Mouse (Mus musculus) forebrain, embryonic 14.5 days (tissue): ENCODE measurements at regions not wholly inside any gene's neighbourhood (a gene's known extent, or its start where the extent isn't known, plus 50 kb on each side); places are given as distances from the start of the nearest gene placed in this dataset.

Experiments
- ATAC-seq: fragments of 200-750 bp; cut with Nextera tagmentation; 2 replicates; pipeline ENCODE4 v1.8.0; 2017; ENCODE audit warnings: mild to moderate bottlenecking, moderate library complexity
- DNase-seq: peaks from one replicate; pipeline ENCODE4 v3.0.0-alpha.2; 2015; ENCODE audit warnings: low spot score
- H3K27ac ChIP-seq: fragments of 300-500 bp; sonication (generic); 2 replicates; pipeline ENCODE4 v1.5.1; 2014; ENCODE audit warnings: low read depth, mild to moderate bottlenecking, control low read depth, low read length, moderate library complexity
- H3K27me3 ChIP-seq: fragments of 300-500 bp; sonication (generic); replicated peaks from 2 replicates; pipeline ENCODE4 v1.6.1; 2014; ENCODE audit warnings: low read length, control low read depth, mixed read lengths; ENCODE audit not compliant: control insufficient read depth, insufficient read depth
- H3K36me3 ChIP-seq: fragments of 300-500 bp; sonication (generic); 2 replicates; pipeline ENCODE4 v1.6.1; 2014; ENCODE audit warnings: low read length, control low read depth; ENCODE audit not compliant: control insufficient read depth, insufficient read depth
- H3K4me1 ChIP-seq: fragments of 300-500 bp; sonication (generic); 2 replicates; pipeline ENCODE4 v1.6.1; 2014; ENCODE audit warnings: antibody characterized with exemption, low read length, control low read depth; ENCODE audit not compliant: control insufficient read depth, insufficient read depth
- H3K4me2 ChIP-seq: fragments of 300-500 bp; sonication (generic); 2 replicates; pipeline ENCODE4 v1.6.1; 2014; ENCODE audit warnings: mild to moderate bottlenecking, control low read depth, low read length
- H3K4me3 ChIP-seq: fragments of 300-500 bp; sonication (generic); 2 replicates; pipeline ENCODE4 v1.5.1; 2014; ENCODE audit warnings: low read depth, low read length, control low read depth
- H3K9ac ChIP-seq: fragments of 300-500 bp; sonication (generic); 2 replicates; pipeline ENCODE4 v1.6.1; 2014; ENCODE audit warnings: mild to moderate bottlenecking, low read length, control low read depth, moderate library complexity
- H3K9me3 ChIP-seq: fragments of 300-500 bp; sonication (generic); replicated peaks from 2 replicates; pipeline ENCODE4 v1.6.1; 2016; ENCODE audit warnings: low read length, control low read depth, mixed read lengths; ENCODE audit not compliant: control insufficient read depth
- WGBS: fragments of 180-500 bp; shearing (Covaris S2); extraction: QIAGEN DNeasy Blood & Tissue Kit; methylation state at CpG from one replicate; pipeline ENCODE4 v1.1.7; 2014; 5-methylcytosine and 5-hydroxymethylcytosine counted together

DNA sequence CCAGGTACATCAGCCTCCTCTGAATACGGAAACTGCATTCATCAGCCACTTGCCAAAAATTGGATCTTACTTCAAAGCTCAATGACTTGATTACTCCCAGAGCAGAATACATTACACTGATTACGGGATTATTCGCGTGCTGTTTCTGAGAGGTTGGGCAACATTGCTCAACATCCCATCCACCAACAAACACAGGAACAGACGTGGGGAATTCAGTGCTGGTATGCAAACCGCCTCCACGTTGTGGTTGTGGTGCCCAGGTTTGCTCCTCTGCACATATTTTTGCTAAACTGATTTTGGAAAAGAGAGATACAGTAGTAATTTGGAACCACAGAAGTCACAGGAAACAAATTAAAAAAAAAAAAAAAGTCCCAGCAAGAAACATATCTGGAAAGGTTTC is 266.9 kb downstream of the Dhx15 start:
- no peaks in the 10 kb centered on the region for H3K36me3 ChIP-seq
- 72% methylated on average over 7 of the region's 7 CpGs for WGBS

DNA sequence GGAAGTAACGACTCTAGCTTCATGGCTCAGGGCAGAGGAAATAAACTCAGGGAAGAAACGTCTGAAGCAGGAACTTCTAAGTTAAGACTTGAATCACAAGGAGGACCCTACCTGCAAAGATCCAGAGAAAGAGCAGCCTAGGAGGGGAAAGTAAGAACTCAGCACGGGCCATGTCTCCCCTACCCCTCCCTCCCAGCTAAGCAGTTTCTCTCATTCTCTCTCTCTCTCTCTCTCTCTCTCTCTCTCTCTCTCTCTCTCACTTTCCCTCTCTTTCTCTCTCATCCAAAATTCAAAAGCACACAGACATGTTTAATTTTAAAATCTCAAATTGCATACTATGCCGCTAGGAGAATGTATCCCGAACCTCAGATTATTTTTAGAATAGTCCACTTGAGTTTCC is 267.3 kb downstream of the Dhx15 start:
- Histone ChIP-seq H3K4me1 (no peaks in the 10 kb centered on the region), H3K27ac (no peak overlapping the region), H3K9ac (no peak overlapping the region), H3K36me3 (no peaks in the 10 kb centered on the region), H3K27me3 (no peaks in the 10 kb centered on the region), H3K4me2 (no peak overlapping the region), H3K9me3 (no peaks in the 10 kb centered on the region), H3K4me3 (no peak overlapping the region)
- ATAC-seq (no peak), DNase-seq (no peak)
- WGBS: 62% methylated on average over 5 of the region's 5 CpGs

More for the DNA sequence above, 266.9 kb downstream of the Dhx15 start:
- Histone ChIP-seq H3K9me3 (no peaks in the 10 kb centered on the region), H3K27ac (no peak overlapping the region), H3K4me3 (no peak overlapping the region), H3K4me1 (no peaks in the 10 kb centered on the region), H3K27me3 (no peaks in the 10 kb centered on the region), H3K9ac (no peak overlapping the region), H3K4me2 (no peak overlapping the region)
- ATAC-seq (no peak), DNase-seq (peak; percentile 14)

DNA sequence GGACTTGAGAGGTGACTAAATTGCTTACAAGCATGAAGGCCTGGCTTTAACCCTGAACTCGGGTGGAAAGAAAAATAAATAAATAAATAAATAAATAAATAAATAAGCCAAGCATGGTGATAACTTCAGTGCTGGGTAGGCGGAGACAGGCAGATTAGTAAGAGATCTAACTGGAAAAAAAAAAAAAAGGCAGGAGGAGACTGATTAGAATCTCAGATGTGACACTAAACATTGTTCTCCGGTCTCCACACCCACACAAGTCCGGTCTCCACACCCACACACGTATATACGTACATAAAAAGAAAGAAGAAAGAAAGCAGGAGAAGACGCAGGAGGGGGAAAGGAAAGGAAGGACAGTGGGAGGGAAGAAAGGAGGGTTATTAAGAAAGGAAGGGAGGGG is 267.8 kb downstream of the Dhx15 start:
- Histone ChIP-seq H3K4me2 (no peak overlapping the region), H3K9ac (no peak overlapping the region), H3K4me1 (no peaks in the 10 kb centered on the region), H3K27me3 (no peaks in the 10 kb centered on the region), H3K9me3 (no peaks in the 10 kb centered on the region), H3K27ac (no peak overlapping the region), H3K36me3 (no peaks in the 10 kb centered on the region), H3K4me3 (no peak overlapping the region)
- WGBS: 77% methylated on average over 7 of the region's 7 CpGs
- no peak for DNase-seq
- ATAC-seq: no peak

DNA sequence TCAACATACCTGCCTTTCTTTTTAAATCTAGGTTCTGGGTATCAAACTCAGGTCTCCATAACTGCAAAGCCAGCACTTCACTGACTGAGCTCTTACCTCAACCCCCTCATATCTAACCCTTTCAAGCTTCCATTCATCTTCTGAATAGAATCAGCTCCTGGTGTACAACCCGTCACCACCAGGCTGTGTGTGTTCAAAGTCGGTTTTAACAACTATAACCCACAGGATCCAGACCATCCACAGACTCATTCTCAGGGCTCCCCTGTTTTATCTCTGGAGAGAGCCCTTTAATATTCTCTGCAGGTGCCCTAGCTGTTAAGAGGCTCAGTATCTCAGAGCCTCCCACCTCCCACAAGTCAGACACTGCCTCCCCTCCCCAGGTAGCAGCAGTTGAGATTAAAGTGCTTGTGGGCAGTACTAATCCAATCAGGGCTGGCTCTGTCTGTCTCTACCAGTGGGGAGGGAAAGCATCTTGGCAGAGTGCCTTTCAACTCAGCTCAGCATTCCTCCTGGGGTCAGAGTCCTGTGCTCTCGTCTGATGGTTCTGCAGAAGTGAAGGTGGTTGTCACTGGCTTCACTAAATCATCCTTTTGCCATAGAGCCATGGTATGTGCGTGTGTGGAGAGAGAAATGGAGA is 272.4 kb downstream of the Dhx15 start:
- peak; percentile 66 for ATAC-seq
- DNase-seq: peak; percentile 16

DNA sequence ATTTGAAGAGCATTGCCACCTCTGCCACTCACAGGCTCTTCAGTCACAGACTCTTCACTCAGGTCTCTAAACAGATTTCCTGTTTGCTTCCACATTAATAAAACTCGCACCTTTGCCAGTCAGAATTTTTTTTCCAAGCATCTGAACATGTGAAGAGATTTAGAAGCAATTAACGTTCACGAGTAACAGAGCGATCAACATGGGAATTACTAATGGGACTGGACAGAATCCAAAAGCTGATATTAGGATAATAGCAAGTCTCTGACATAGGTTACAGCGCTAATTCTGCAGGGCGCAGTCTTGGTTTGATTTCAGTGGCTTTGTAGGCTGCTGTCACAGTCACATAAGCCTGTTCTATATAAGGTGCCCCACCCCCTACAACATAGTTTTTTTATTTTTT is 275.6 kb downstream of the Dhx15 start:
- Histone ChIP-seq H3K9me3 (no peaks in the 10 kb centered on the region), H3K27ac (no peak overlapping the region), H3K36me3 (no peaks in the 10 kb centered on the region), H3K4me1 (no peaks in the 10 kb centered on the region), H3K4me3 (no peak overlapping the region), H3K4me2 (no peak overlapping the region), H3K27me3 (no peaks in the 10 kb centered on the region), H3K9ac (no peak overlapping the region)
- DNase-seq: peak; percentile 67
- peak; percentile 50; the same call in 1 of the 2 replicates for ATAC-seq
- 53% methylated on average over 6 of the region's 6 CpGs for WGBS

More for the DNA sequence above, 272.4 kb downstream of the Dhx15 start:
- no peak overlapping the region for H3K4me2 ChIP-seq
- H3K27me3 ChIP-seq: no peaks in the 10 kb centered on the region
- no peak overlapping the region for H3K9ac ChIP-seq
- no peaks in the 10 kb centered on the region for H3K36me3 ChIP-seq
- H3K4me3 ChIP-seq: no peak overlapping the region
- H3K9me3 ChIP-seq: no peaks in the 10 kb centered on the region
- 11% methylated on average over 4 of the region's 4 CpGs for WGBS
- no peak overlapping the region for H3K27ac ChIP-seq
- H3K4me1 ChIP-seq: no peaks in the 10 kb centered on the region

DNA sequence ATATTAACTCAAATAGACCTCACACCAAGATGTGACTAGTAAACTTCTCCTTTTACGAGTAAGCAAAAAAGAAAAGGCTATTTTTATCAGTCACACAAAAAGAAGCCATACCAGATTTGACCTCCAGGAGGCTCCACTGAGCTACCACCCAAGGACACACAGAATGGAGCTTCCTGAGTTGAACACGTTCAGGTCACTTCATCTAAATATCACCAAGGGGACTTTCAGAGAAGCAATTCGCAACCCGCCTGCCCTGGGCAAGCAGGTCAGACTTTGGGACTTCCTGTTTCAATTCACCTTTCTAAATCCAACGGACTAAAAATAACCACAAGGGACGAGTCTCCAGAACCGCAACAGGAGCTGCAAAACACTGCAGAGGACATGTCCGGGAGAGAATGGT is 281.5 kb downstream of the Dhx15 start:
- DNase-seq (no peak), ATAC-seq (no peak)
- no peaks in the 10 kb centered on the region for H3K4me1 ChIP-seq
- WGBS: 74% methylated on average over 8 of the region's 8 CpGs
- no peak overlapping the region for H3K27ac ChIP-seq
- no peaks in the 10 kb centered on the region for H3K27me3 ChIP-seq
- no peak overlapping the region for H3K9ac ChIP-seq
- no peaks in the 10 kb centered on the region for H3K36me3 ChIP-seq
- H3K4me2 ChIP-seq: no peak overlapping the region
- no peaks in the 10 kb centered on the region for H3K9me3 ChIP-seq
- no peak overlapping the region for H3K4me3 ChIP-seq

DNA sequence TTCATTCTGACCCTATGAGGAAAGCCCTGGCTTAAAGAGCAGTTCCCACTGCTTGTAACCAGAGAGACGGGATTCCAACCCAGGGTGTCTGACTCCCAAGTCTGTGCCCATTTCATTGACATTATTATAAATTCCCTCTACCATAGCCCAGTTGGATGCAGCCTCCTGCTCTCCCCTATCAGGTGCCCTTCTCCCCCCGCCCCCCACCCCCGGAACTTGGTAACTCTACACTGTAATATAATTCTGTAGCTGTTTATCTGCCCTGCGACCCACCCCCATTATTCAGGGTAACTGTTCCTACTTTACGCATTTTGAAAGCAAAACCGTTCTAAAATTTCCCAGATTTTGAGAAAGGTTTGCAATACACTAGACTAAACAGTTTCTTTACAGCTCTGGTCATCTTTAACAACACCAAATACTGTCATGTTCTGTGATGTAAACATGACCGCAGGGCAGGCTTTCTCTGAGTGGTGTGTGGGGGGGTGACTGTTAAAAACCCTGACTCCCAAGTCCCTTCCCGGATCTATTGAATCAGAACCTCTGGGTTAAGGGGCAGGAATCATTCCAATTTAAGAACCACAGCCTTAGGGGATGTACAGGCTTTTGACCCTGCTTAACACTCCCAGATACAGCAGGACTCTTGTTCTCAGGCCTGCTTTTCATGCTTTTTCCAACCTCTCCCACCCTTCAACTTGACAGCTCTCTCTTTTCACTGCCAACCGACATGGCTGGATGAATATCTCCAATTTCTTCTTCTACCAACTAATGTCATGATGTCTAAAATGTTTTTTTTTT is 283.8 kb downstream of the Dhx15 start:
- no peak overlapping the region for H3K27ac ChIP-seq
- WGBS: 86% methylated on average over 9 of the region's 9 CpGs
- no peak overlapping the region for H3K4me2 ChIP-seq
- no peaks in the 10 kb centered on the region for H3K4me1 ChIP-seq
- H3K27me3 ChIP-seq: no peaks in the 10 kb centered on the region
- no peak for DNase-seq
- H3K9ac ChIP-seq: no peak overlapping the region
- no peaks in the 10 kb centered on the region for H3K36me3 ChIP-seq
- no peak overlapping the region for H3K4me3 ChIP-seq
- ATAC-seq: no peak
- no peaks in the 10 kb centered on the region for H3K9me3 ChIP-seq

DNA sequence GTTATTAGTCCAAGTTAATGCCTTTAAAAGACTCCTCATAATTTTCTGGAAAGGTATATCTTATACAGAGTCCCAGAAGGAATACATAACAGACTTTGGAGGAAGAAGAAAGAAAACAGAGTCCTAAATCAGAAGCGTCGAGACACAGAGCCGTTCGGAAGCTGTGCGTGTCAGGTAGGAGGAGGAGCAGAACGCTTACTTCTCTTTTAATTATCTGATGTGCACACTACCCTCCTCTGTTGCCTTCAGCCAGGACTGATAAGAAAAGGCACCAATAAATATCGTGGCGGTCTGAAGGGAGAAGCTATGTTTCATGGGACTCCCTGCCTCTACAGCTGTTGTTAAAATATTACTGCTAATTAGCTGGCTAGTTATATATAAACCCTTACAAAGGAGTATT is 296.2 kb downstream of the Dhx15 start:
- DNase-seq (no peak), ATAC-seq (no peak)
- Histone ChIP-seq H3K9me3 (no peaks in the 10 kb centered on the region), H3K36me3 (no peaks in the 10 kb centered on the region), H3K4me1 (no peaks in the 10 kb centered on the region), H3K27ac (no peak overlapping the region), H3K27me3 (no peaks in the 10 kb centered on the region), H3K4me2 (no peak overlapping the region), H3K4me3 (no peak overlapping the region), H3K9ac (no peak overlapping the region)
- WGBS: 78% methylated on average over 8 of the region's 8 CpGs

DNA sequence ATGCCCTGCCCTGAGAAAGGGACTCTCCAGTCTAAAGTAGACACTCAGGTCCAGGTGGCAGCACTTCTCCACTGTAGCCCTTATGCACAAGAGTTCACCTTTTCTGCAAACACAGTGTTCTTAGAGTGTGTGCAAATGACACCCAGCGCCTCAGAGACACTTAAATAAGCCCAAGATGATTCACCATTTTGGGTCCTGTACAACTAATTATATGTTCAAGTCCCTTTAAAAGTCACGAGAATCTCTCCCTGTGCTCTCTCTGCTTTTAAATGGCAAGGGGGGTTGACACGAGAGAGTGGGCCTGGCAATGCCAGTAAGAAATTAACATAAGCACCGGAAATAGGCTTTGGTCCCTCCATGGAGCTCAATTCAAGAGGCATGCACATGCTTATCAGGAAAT is 299.0 kb downstream of the Dhx15 start:
- Histone ChIP-seq H3K4me3 (no peak overlapping the region), H3K9ac (no peak overlapping the region)
- DNase-seq: no peak

More for the DNA sequence above, 299.0 kb downstream of the Dhx15 start:
- H3K9me3 ChIP-seq: no peaks in the 10 kb centered on the region
- ATAC-seq: no peak
- 63% methylated on average over 4 of the region's 4 CpGs for WGBS
- H3K36me3 ChIP-seq: no peaks in the 10 kb centered on the region
- 0 out of 2 replicates have a peak, but pooled peaks cover 3% of the 10 kb centered on the region for H3K4me1 ChIP-seq
- H3K27me3 ChIP-seq: no peaks in the 10 kb centered on the region
- H3K27ac ChIP-seq: no peak overlapping the region
- H3K4me2 ChIP-seq: no peak overlapping the region
